Mouse (Mus musculus) embryonic facial prominence, embryonic 14.5 days (tissue): ENCODE results near the gene Mief2. TPM values are rescaled to one million over a fixed set of nuclear protein-coding genes. Genes with fewer than 3 reads are reported as not detected.

Source experiments
- ATAC-seq: fragments of 200-750 bp; cut with Nextera tagmentation; 2 replicates; pipeline ENCODE4 v1.8.0; 2017; ENCODE audit warnings: low read depth, moderate number of reproducible peaks, moderate TSS enrichment
- DNase-seq: peaks from one replicate; pipeline ENCODE4 v3.0.0-alpha.2; 2015; ENCODE audit warnings: low spot score
- H3K27ac ChIP-seq: fragments of 300-500 bp; sonication (generic); replicated peaks from 2 replicates; pipeline ENCODE4 v1.5.1; 2014; ENCODE audit warnings: low read depth, mild to moderate bottlenecking, low read length, moderate library complexity
- H3K27me3 ChIP-seq: fragments of 300-500 bp; sonication (generic); replicated peaks from 2 replicates; pipeline ENCODE4 v1.6.1; 2014; ENCODE audit warnings: low read length; ENCODE audit not compliant: control insufficient read depth, insufficient read depth
- H3K36me3 ChIP-seq: fragments of 300-500 bp; sonication (generic); 2 replicates; pipeline ENCODE4 v1.6.1; 2014; ENCODE audit warnings: low read length, mixed read lengths; ENCODE audit not compliant: control insufficient read depth, insufficient read depth
- H3K4me1 ChIP-seq: fragments of 300-500 bp; sonication (generic); 2 replicates; pipeline ENCODE4 v1.6.1; 2014; ENCODE audit warnings: antibody characterized with exemption, low read length; ENCODE audit not compliant: control insufficient read depth, insufficient read depth
- H3K4me2 ChIP-seq: fragments of 300-500 bp; sonication (generic); 2 replicates; pipeline ENCODE4 v1.6.1; 2014; ENCODE audit warnings: low read depth, mild to moderate bottlenecking, low read length, moderate library complexity, mixed read lengths
- H3K4me3 ChIP-seq: fragments of 300-500 bp; sonication (generic); 2 replicates; pipeline ENCODE4 v1.5.1; 2014; ENCODE audit warnings: low read depth, mild to moderate bottlenecking, low read length
- H3K9ac ChIP-seq: fragments of 300-500 bp; sonication (generic); 2 replicates; pipeline ENCODE4 v1.6.1; 2014; ENCODE audit warnings: low read depth, mild to moderate bottlenecking, low read length, moderate library complexity, mixed read lengths
- H3K9me3 ChIP-seq: fragments of 300-500 bp; sonication (generic); 2 replicates; pipeline ENCODE4 v1.6.1; 2016; ENCODE audit warnings: low read length; ENCODE audit not compliant: control insufficient read depth
- WGBS: fragments of 180-500 bp; shearing (Covaris S2); extraction: QIAGEN DNeasy Blood & Tissue Kit; methylation state at CpG from one replicate; pipeline ENCODE4 v1.1.7; 2014; 5-methylcytosine and 5-hydroxymethylcytosine counted together
- polyA plus RNA-seq: library from polyadenylated mRNA; unstranded; fragments of >200 nt; fragmentation: Nextera tagmentation; extraction: Ambion mirVana; gene quantifications from 2 replicates; pipeline ENCODE4 v1.2.1, GENCODE M21; 2014

Gene Mief2
- polyA plus RNA-seq, 1 experiment from 2014 or later = 17.3 TPM

- no peak for ATAC-seq
- no peak for DNase-seq
- peaks cover 56% of the 10 kb centered on the region for H3K36me3 ChIP-seq
Measured at GRCm38 (mm10) chr11:60704023-60704880, 23.9 kb upstream of the Mief2 start.

DNA sequence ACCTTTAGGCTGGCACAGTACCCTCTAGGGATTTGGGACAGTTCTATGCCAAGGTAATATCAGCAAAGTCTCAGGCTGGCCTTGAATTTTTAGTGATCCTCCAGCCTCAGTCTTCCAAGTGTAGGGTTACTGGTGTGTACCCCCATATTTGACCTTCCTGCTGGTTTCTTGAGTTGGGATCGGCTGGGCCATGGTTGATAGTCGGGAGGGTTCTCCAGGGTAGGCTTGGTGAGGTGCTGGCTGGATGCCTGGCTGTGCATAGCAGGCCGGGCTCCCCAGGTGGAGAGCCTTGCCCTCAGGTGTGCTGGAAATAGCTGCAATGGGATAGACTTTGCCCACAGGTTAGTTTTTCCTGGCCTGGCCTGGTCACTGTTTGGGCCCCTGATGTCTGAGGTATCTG, 22.9 kb upstream of the Mief2 start:
- Histone ChIP-seq H3K27me3 (no peaks in the 10 kb centered on the region), H3K4me1 (peaks cover 16% of the 10 kb centered on the region), H3K9ac (no peak overlapping the region), H3K9me3 (no peaks in the 10 kb centered on the region), H3K4me2 (no peak overlapping the region), H3K4me3 (no peak overlapping the region), H3K36me3 (peaks cover 66% of the 10 kb centered on the region), H3K27ac (no peak overlapping the region)
- no peak for DNase-seq
- WGBS = 98% methylated on average over 3 of the region's 3 CpGs
- ATAC-seq = no peak

More at GRCm38 (mm10) chr11:60704023-60704880, 23.9 kb upstream of the Mief2 start:
- Histone ChIP-seq H3K27me3 (no peaks in the 10 kb centered on the region), H3K4me1 (peaks cover 16% of the 10 kb centered on the region), H3K4me3 (no peak overlapping the region), H3K27ac (no peak overlapping the region), H3K4me2 (no peak overlapping the region), H3K9ac (no peak overlapping the region), H3K9me3 (no peaks in the 10 kb centered on the region)
- WGBS = 92% methylated on average over 19 of the region's 19 CpGs

- Histone ChIP-seq H3K36me3 (peaks cover 74% of the 10 kb centered on the region), H3K9me3 (no peaks in the 10 kb centered on the region), H3K27me3 (no peaks in the 10 kb centered on the region), H3K9ac (no peak overlapping the region), H3K27ac (no peak overlapping the region), H3K4me2 (no peak overlapping the region), H3K4me1 (peaks cover 12% of the 10 kb centered on the region), H3K4me3 (no peak overlapping the region)
- ATAC-seq (no peak), DNase-seq (no peak)
- WGBS = 87% methylated on average over 7 of the region's 7 CpGs
Measured at GRCm38 (mm10) chr11:60706076-60706475, 22.1 kb upstream of the Mief2 start.

GRCm38 (mm10) chr11:60706696-60707480, 21.3 kb upstream of the Mief2 start:
- Histone ChIP-seq H3K4me1 (peaks cover 5% of the 10 kb centered on the region), H3K27ac (no peak overlapping the region)

DNA sequence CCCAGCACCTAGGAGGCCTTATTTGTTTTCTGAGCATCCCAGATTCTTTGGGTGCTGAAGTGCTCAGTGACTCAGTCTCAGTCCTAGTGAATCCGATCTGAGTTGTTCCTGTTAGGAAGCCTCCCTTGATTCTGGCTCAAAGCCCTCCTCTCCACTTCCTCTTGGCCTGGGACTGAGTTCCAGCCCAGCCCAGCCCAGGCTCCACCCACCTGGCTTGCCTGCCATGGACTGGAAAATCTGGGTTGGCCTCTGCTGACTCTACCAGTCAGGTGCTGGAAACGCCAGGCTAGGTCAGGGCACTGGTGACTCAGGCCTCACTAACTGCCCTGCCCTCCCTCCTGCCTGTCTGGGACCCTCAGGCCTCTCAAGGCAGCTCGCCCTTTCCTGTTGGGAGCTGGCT, 20.5 kb upstream of the Mief2 start:
- peaks cover 86% of the 10 kb centered on the region for H3K36me3 ChIP-seq
- no peak overlapping the region for H3K4me2 ChIP-seq
- no peak for ATAC-seq
- H3K9me3 ChIP-seq = no peaks in the 10 kb centered on the region
- H3K9ac ChIP-seq = no peak overlapping the region
- no peak overlapping the region for H3K4me3 ChIP-seq
- H3K27me3 ChIP-seq = no peaks in the 10 kb centered on the region
- peak; percentile 32 for DNase-seq
- 66% methylated on average over 3 of the region's 3 CpGs for WGBS
- peaks cover 2% of the 10 kb centered on the region for H3K4me1 ChIP-seq
- H3K27ac ChIP-seq = no peak overlapping the region

More at GRCm38 (mm10) chr11:60706696-60707480, 21.3 kb upstream of the Mief2 start:
- Histone ChIP-seq H3K9me3 (no peaks in the 10 kb centered on the region), H3K36me3 (peaks cover 82% of the 10 kb centered on the region), H3K4me2 (no peak overlapping the region), H3K27me3 (no peaks in the 10 kb centered on the region), H3K4me3 (no peak overlapping the region), H3K9ac (no peak overlapping the region)
- DNase-seq (no peak), ATAC-seq (no peak)
- WGBS = 88% methylated on average over 13 of the region's 14 CpGs

GRCm38 (mm10) chr11:60708631-60709030, 19.6 kb upstream of the Mief2 start:
- ATAC-seq (no peak), DNase-seq (no peak)
- no peaks in the 10 kb centered on the region for H3K27me3 ChIP-seq
- H3K27ac ChIP-seq = no peak overlapping the region
- 86% methylated on average over 9 of the region's 10 CpGs for WGBS
- H3K4me1 ChIP-seq = no peaks in the 10 kb centered on the region
- no peaks in the 10 kb centered on the region for H3K9me3 ChIP-seq
- peaks cover 90% of the 10 kb centered on the region for H3K36me3 ChIP-seq
- no peak overlapping the region for H3K4me2 ChIP-seq
- no peak overlapping the region for H3K9ac ChIP-seq
- H3K4me3 ChIP-seq = no peak overlapping the region

DNA sequence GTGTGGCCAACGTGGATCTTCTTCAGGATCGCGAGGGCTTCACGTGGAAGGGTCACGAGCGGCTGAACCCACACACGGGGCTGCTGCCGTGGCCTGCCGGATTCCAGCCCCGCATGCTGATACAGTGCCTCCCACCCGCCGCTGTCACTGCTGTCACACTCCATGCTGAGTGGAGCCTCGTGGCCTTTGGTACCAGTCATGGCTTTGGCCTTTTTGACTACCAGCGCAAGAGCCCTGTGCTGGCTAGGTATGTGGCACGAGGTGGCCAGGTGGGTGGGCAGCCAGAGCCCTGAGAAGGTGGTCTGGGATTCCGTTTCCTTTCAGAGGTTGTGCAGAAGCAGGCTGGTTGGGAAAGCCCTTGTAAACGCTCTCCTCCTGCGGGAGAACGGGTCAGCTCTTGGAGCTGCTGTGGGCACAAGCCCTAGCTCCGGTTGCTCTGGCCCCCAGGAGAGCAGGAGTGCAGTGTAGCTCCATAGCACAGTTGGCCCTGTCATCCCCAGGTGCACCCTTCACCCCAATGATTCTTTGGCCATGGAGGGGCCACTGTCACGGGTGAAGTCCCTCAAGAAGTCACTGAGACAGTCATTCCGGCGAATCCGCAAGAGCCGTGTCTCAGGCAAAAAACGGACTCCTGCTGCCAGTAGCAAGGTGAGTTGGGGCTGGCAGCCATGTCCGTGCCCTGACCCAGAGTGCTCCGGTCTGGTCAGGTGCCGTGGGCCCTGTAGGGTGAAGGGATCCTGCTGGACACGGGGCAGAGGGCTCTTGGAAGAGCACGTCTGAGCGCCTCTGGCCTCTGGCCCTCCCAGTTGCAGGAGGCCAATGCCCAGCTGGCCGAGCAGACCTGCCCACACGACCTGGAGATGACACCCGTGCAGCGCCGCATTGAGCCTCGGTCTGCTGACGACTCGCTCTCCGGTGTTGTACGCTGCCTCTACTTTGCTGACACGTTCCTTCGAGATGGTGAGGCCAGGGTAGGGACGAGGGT, 18.4 kb upstream of the Mief2 start:
- WGBS = 94% methylated on average over 41 of the region's 45 CpGs
- H3K4me1 ChIP-seq = no peaks in the 10 kb centered on the region
- no peak overlapping the region for H3K4me3 ChIP-seq
- ATAC-seq (no peak), DNase-seq (no peak)
- no peak overlapping the region for H3K4me2 ChIP-seq
- H3K9me3 ChIP-seq = no peaks in the 10 kb centered on the region
- no peaks in the 10 kb centered on the region for H3K27me3 ChIP-seq
- H3K9ac ChIP-seq = no peak overlapping the region
- H3K36me3 ChIP-seq = peaks cover 99% of the 10 kb centered on the region
- no peak overlapping the region for H3K27ac ChIP-seq

- Histone ChIP-seq H3K9ac (no peak overlapping the region), H3K27ac (no peak overlapping the region), H3K36me3 (peaks cover 99% of the 10 kb centered on the region), H3K4me3 (no peak overlapping the region), H3K9me3 (no peaks in the 10 kb centered on the region), H3K4me2 (no peak overlapping the region), H3K4me1 (no peaks in the 10 kb centered on the region), H3K27me3 (no peaks in the 10 kb centered on the region)
- over 99% methylated on average over 16 of the region's 17 CpGs for WGBS
- no peak for DNase-seq
- ATAC-seq = no peak
Measured at GRCm38 (mm10) chr11:60711218-60711617, 17.0 kb upstream of the Mief2 start.
